Mouse (Mus musculus): Measurements from ENCODE around the gene Gmppa. TPM values are rescaled to one million over a fixed set of nuclear protein-coding genes. Genes with fewer than 3 reads are reported as not detected.

Gene Gmppa
- total RNA-seq, 2 experiments from 2014 or later, result 88.3 to 133 TPM

- ATAC-seq (replicated peaks; ENCODE audit: poor library complexity, severe bottlenecking), result no peak
Observed at GRCm38 (mm10) chr1:75422216-75422822, 13.4 kb upstream of the Gmppa start.

GRCm38 (mm10) chr1:75422823-75423471, 12.8 kb upstream of the Gmppa start:
- ATAC-seq (replicated peaks; ENCODE audit: poor library complexity, severe bottlenecking), result peak; percentile 29

- ATAC-seq (replicated peaks; ENCODE audit: poor library complexity, severe bottlenecking), result no peak
Observed at GRCm38 (mm10) chr1:75423780-75424390, 11.8 kb upstream of the Gmppa start.

GRCm38 (mm10) chr1:75425796-75426471, 9.8 kb upstream of the Gmppa start:
- 0 out of 2 replicates have a peak, but pooled peaks have one; percentile 36 for ATAC-seq (replicated peaks; ENCODE audit: poor library complexity, severe bottlenecking)

GRCm38 (mm10) chr1:75438782-75439181, 3.1 kb downstream of the Gmppa start:
- no peak for ATAC-seq (replicated peaks; ENCODE audit: poor library complexity, severe bottlenecking)

GRCm38 (mm10) chr1:75440661-75441060, 4.9 kb downstream of the Gmppa start:
- no peak for ATAC-seq (replicated peaks; ENCODE audit: poor library complexity, severe bottlenecking)

GRCm38 (mm10) chr1:75441471-75441996, 5.8 kb downstream of the Gmppa start:
- no peak for ATAC-seq (replicated peaks; ENCODE audit: poor library complexity, severe bottlenecking)

- no peak for ATAC-seq (replicated peaks; ENCODE audit: poor library complexity, severe bottlenecking)
Observed at GRCm38 (mm10) chr1:75442171-75442570, 6.4 kb downstream of the Gmppa start.

GRCm38 (mm10) chr1:75442811-75443210, 7.1 kb downstream of the Gmppa start:
- ATAC-seq (replicated peaks; ENCODE audit: poor library complexity, severe bottlenecking), result no peak

GRCm38 (mm10) chr1:75443247-75444024, 7.7 kb downstream of the Gmppa start:
- ATAC-seq (replicated peaks; ENCODE audit: poor library complexity, severe bottlenecking), result no peak

- ATAC-seq (replicated peaks; ENCODE audit: poor library complexity, severe bottlenecking), result no peak
Observed at GRCm38 (mm10) chr1:75444208-75444607, 8.5 kb downstream of the Gmppa start.

- no peak for ATAC-seq (replicated peaks; ENCODE audit: poor library complexity, severe bottlenecking)
Observed at GRCm38 (mm10) chr1:75445141-75445701, 9.5 kb downstream of the Gmppa start.

- peak; percentile 57 for ATAC-seq (replicated peaks; ENCODE audit: poor library complexity, severe bottlenecking)
Observed at GRCm38 (mm10) chr1:75445751-75446611, 10.3 kb downstream of the Gmppa start.

- ATAC-seq (replicated peaks; ENCODE audit: poor library complexity, severe bottlenecking), result no peak
Observed at GRCm38 (mm10) chr1:75446656-75447055, 10.9 kb downstream of the Gmppa start.

- ATAC-seq (replicated peaks; ENCODE audit: poor library complexity, severe bottlenecking), result no peak
Observed at GRCm38 (mm10) chr1:75447265-75448051, 11.7 kb downstream of the Gmppa start.

- ATAC-seq (replicated peaks; ENCODE audit: poor library complexity, severe bottlenecking), result no peak
Observed at GRCm38 (mm10) chr1:75448052-75448431, 12.3 kb downstream of the Gmppa start.

- no peak for ATAC-seq (replicated peaks; ENCODE audit: poor library complexity, severe bottlenecking)
Observed at GRCm38 (mm10) chr1:75448937-75449336, 13.2 kb downstream of the Gmppa start.
